Mouse (Mus musculus) forelimb bud, embryonic 11.5 days (tissue): ENCODE data around the gene Jsrp1.

Experiments
- DNase-seq: peaks from one replicate; pipeline ENCODE4 v3.0.0-alpha.2; 2012; ENCODE audit warnings: low read depth, low spot score

Gene Jsrp1

GRCm38 (mm10) chr10:80810084-80810483, 3.2 kb downstream of the Jsrp1 start:
- no peak for DNase-seq

GRCm38 (mm10) chr10:80808985-80809632, 4.2 kb downstream of the Jsrp1 start:
- no peak for DNase-seq

- DNase-seq: no peak
Observed at GRCm38 (mm10) chr10:80808099-80808984, 5.0 kb downstream of the Jsrp1 start.

DNA sequence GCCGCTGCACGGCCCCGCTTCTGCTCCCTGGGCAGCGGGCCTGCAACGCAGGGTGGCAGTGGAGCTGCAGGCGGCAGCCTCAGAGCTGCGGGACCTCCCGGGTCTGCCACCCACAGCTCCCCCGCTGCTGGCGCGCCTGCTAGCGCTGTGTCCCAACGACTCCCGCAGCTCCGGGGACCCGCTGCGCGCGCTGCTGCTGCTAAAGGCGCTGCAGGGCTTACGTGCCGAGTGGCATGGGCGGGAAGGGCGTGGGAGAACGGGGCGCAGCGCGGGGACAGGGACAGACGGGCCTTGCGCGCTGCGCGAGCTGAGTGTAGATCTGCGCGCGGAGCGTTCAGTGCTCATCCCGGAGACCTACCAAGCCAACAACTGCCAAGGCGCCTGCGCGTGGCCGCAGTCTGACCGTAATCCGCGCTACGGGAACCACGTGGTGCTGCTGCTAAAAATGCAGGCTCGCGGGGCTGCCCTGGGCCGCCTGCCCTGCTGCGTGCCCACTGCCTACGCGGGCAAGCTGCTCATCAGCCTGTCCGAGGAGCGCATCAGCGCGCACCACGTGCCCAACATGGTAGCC, 6.2 kb downstream of the Jsrp1 start:
- DNase-seq: peak; percentile 65

DNA sequence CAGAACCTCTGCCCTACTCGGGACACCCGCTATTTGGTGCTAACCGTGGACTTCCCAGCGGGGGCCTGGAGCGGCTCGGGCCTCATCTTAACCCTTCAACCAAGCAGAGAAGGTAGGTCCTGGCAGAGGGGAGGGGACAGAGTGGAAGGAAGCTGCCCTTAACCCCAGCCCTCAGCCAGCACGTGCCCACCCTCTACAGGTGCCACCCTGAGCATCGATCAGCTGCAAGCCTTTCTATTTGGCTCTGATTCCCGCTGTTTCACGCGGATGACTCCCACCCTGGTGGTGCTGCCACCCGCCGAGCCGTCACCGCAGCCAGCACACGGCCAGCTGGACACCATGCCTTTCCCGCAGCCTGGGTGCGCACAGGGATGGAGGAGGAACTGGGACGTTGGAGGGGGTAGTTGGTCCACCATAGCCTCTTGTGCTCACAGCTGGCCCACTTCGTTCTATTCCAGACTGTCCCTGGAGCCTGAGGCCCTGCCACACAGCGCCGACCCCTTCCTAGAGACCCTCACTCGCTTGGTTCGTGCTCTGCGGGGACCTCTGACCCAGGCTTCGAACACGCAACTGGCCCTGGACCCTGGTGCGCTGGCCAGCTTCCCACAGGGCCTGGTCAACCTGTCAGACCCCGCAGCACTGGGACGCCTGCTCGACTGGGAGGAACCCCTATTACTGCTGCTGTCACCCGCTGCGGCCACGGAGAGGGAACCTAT, 6.8 kb downstream of the Jsrp1 start:
- no peak for DNase-seq

GRCm38 (mm10) chr10:80805925-80806324, 7.4 kb downstream of the Jsrp1 start:
- DNase-seq: peak; percentile 56

- DNase-seq: no peak
Observed at GRCm38 (mm10) chr10:80805322-80805721, 8.0 kb downstream of the Jsrp1 start.

DNA sequence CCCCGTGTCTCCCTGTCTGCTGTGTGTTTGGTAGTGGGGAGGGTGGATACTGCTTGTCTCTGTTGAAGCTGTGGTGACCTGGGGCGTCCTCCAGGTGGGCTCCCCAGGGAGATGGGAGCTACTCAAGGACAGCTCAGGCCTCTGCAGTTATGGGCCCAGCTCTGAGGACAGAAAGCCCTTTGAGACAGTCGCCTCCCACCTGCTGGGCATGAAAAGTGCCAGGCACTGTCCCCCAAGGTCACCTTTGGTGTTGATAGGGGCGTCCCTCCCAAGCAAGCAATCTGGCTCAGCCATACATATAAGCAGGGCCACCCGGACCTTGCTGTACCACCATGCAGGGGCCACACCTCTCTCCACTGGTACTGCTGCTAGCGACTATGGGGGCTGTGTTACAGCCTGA, 8.4 kb downstream of the Jsrp1 start, which contains the start of gene Amh:
Gene Amh (plus strand): TSS at position 328 of the 400 bp plus-strand sequence.
- no peak for DNase-seq

DNA sequence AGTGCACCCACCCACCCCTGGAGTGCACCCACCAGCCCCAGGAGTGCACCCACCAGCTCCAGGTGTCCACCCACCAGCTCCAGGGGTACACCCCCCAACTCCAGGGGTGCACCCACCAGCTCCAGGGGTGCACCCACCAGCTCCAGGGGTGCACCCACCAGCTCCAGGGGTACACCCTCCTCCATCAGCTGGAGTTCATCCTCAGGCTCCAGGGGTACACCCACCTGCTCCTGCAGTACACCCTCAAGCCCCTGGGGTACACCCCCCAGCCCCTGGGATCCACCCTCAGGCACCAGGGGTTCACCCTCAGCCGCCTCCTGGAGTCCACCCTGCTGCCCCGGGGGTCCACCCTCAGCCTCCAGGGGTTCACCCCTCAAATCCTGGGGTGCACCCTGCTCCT, 9.0 kb downstream of the Jsrp1 start:
- no peak for DNase-seq

- no peak for DNase-seq
Observed at GRCm38 (mm10) chr10:80802996-80803395, 10.3 kb downstream of the Jsrp1 start.

DNA sequence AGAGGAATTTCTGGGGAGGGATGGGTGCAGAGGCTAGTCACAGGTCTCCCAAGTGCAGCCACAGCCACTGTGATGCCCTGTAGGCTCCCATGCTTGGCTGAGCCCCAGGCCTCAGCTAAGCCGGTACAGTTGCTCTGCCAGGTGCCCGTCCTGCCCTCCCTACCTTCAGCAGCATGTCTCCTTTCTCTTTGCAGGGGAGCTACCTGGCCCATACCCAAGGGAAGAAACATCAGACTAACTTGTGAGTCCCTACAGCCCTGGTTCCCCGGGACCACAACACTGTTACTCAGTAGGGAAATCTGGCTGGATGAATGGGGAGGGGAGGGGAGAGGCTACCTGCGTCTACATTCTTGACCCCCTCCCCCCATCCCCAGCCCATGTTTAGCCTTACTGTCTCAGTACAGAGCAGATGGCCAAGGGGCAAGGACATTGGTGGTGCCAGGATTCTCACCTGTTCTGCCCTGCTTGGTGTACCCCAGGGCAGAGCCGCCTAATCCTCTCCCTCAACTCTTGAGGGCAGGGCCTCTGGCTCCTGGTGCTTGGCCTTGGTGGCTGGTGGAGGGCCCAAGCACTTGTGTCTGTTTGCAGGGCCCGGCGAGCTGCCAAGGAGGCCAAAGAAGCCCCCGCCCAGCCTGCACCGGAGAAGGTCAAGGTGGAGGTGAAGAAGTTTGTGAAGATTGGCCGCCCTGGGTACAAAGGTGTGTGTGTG, 10.9 kb downstream of the Jsrp1 start:
- no peak for DNase-seq

- DNase-seq: no peak
Observed at GRCm38 (mm10) chr10:80799070-80799566, 14.2 kb downstream of the Jsrp1 start.

DNA sequence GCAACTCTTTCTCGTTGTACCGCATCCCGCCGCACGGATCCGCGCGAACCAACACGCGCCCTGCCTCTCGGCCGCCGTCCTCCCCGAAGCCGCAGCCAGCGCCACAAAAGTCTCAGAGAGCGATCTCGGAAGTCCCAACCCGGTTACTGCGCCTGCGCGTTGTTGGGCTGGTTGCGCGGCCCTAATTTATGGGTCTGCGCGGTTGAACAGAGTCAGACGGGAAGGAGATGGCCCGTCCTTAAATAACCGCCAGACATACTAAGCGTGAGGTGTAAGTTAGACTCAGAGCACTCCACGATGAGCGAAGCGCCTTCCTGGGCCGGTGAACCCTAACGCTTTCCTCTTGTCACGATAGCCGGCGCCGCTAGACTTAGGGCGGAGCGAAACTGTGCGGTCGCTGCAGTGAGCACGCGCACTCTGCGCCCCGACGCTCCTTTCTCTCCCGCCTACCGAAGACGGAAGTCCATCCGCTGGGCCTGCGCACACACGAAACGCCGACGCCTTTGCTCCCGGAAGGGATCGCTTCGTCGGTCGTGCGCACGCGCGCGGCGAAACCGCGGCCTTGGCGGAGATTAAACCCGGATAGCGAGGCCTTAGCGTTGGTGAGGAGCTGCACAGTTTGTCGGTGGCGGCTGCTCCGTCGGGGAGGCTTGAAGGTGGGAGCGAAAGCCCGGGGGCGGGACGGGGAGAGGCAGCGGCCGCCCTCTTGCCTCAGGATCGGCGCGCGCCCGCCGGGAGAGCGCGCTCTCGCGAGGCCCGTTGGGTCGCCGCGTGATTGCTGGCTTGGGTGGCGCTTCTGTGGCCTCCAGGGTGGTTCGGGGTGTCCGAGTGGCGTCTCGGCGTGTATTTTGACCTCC, 14.9 kb downstream of the Jsrp1 start, which contains the start of the genes Sf3a2 and Plekhj1:
Gene Sf3a2 (plus strand): TSS at position 49 of the 857 bp plus-strand sequence.
Gene Plekhj1 (minus strand): TSS at position 477 of the 857 bp plus-strand sequence.
- peak; percentile 97 for DNase-seq

DNA sequence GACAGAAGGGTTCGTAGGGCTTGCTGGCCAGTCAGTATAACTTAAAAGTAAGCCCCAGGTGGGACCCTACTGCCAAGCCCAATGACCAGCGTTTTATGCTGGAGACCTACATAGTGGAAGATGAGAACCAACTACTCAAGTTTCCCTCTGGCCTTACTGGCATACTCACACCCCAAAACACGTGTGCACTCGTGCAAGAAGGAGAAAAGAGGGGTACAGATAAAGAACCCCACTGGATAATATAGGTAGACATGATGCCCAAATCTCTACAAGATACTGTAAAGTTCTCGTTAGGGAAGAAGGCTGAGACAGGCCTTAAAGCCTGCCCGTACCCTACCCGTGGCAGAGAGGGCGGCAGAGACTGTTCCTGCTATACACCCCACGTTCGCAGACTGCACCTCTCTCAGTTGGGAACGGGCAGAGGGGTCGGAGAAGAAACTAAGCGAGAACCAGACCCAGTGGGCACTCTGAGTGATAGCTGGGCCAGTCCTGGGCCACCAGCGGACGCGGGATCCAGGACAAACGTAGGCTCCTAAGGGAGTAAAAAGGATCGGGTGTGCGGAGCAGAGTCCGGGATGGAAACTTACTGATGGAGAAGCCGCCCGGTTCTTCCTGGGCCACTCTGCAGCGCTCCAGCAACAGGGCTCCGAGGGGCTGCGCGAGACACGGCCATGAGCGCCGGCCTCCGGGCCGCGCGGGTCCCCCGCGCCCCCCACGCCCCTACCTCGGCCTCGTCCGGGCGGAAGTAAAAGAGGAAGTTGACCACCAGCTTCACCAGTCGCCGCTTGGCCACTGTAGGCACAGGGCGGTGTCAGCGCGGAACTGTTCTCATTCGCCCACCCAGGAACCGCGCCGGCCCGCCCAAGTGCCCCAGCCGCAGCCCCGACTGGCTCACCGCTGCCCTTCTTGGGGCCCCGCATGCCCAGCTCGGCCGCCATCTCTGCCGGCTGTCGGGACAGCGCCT, 15.8 kb downstream of the Jsrp1 start:
- DNase-seq: no peak

GRCm38 (mm10) chr10:80796307-80796848, 16.9 kb downstream of the Jsrp1 start:
- no peak for DNase-seq

GRCm38 (mm10) chr10:80794750-80795149, 18.5 kb downstream of the Jsrp1 start:
- no peak for DNase-seq

DNA sequence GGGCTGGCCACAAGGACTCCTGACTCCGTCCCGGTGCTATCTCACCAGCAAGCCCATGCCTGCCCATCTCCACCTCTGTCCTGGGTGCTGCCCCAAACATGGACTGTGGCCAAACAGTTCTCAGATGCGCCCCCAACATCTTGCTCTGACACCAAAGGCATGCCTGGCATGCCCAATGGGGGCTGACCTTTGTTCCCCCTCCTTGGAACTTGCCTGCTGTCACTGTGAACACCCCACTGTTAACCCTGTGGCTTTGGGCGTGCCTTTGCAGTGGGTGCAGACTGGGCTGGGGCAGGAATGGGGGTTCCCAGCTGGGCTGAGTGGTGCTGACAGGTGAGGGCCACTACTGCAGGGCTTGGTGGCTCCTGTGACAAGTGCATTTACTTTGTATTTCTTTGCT, 19.5 kb downstream of the Jsrp1 start:
- no peak for DNase-seq

DNA sequence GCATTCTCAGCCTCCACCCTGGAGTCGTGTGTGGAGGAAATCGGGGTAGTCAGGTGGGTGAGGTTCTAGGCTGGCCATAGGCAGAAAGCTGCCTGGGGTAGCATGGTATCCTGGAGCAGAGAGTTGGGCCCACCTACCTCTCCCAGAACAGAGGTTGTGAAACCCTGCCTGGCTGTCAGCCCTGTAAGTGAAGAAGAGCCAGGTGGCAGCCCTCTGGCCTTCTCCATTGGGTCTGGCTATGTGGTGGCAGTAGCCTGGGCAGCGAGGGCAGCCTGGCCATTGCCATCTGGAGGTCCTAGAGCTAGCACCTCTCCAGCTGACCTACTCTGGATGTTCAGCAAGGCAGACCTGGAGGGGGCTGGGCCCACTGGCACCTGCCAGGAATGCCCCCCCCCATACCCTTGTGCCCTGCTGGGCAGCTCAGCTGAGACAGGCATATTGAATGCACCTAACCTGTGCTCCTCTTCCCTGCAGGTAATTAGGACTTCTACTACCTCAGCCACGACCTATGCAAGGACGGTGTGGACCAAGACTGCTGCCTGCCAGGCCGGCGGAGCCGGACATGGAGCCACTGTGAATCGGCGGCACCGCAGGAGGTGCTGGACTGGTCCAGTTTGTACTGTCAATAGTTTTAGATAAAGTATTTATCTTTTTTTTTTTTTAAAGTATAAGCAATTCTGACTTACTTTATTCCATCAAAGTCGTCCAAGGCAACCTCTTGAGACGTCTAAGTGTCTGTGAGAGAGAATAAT, 20.1 kb downstream of the Jsrp1 start:
- no peak for DNase-seq
